Mouse (Mus musculus): ENCODE measurements around the gene Frmd7. TPM values are rescaled to one million over a fixed set of nuclear protein-coding genes. Genes with fewer than 3 reads are reported as not detected.

Gene Frmd7
- polyA plus RNA-seq (2011; ENCODE audit: insufficient read length, low read depth, missing spikeins) = not detected in 2 replicates

- Histone ChIP-seq H3K27ac (ENCODE audit: insufficient read depth, low read length) (no peak within 1 kb of the TSS), H3K4me3 (ENCODE audit: insufficient read depth, low read length) (no peak within 1 kb of the TSS), H3K4me1 (ENCODE audit: control insufficient read depth, insufficient read depth, low read length) (no peaks in the 10 kb centered on the region)
- TF ChIP-seq CTCF (IDR thresholded peaks at IDR 0.05; ENCODE audit: borderline replicate concordance, insufficient read depth, low read length) (no peak), POLR2A (IDR thresholded peaks at IDR 0.05; ENCODE audit: low read depth, low read length) (no peak)
These were observed at the start of gene Frmd7 for GRCm38 (mm10) chrX:50942610-50943009. Gene Frmd7 (minus strand): TSS chrX:50942710.

- H3K27ac ChIP-seq (ENCODE audit: insufficient read depth, low read length) = no peak overlapping the region
- no peak for TF ChIP-seq POLR2A (IDR thresholded peaks at IDR 0.05; ENCODE audit: low read depth, low read length)
- no peak for TF ChIP-seq CTCF (IDR thresholded peaks at IDR 0.05; ENCODE audit: borderline replicate concordance, insufficient read depth, low read length)
- H3K4me3 ChIP-seq (ENCODE audit: insufficient read depth, low read length) = no peak overlapping the region
These were observed 48.8 kb upstream of the Frmd7 start for GRCm38 (mm10) chrX:50991324-50991723.

GRCm38 (mm10) chrX:50989940-50990339 is 47.4 kb upstream of the Frmd7 start:
- H3K27ac ChIP-seq (ENCODE audit: insufficient read depth, low read length) = no peak overlapping the region
- TF ChIP-seq POLR2A (IDR thresholded peaks at IDR 0.05; ENCODE audit: low read depth, low read length) = no peak
- no peak for TF ChIP-seq CTCF (IDR thresholded peaks at IDR 0.05; ENCODE audit: borderline replicate concordance, insufficient read depth, low read length)
- no peaks in the 10 kb centered on the region for H3K4me1 ChIP-seq (ENCODE audit: control insufficient read depth, insufficient read depth, low read length)
- no peak overlapping the region for H3K4me3 ChIP-seq (ENCODE audit: insufficient read depth, low read length)

More at GRCm38 (mm10) chrX:50991324-50991723, 48.8 kb upstream of the Frmd7 start:
- H3K4me1 ChIP-seq (ENCODE audit: control insufficient read depth, insufficient read depth, low read length) = peaks cover 3% of the 10 kb centered on the region

GRCm38 (mm10) chrX:50988581-50988980 is 46.1 kb upstream of the Frmd7 start:
- Histone ChIP-seq H3K27ac (ENCODE audit: insufficient read depth, low read length) (no peak overlapping the region), H3K4me3 (ENCODE audit: insufficient read depth, low read length) (no peak overlapping the region), H3K4me1 (ENCODE audit: control insufficient read depth, insufficient read depth, low read length) (no peaks in the 10 kb centered on the region)
- TF ChIP-seq CTCF (IDR thresholded peaks at IDR 0.05; ENCODE audit: borderline replicate concordance, insufficient read depth, low read length) = no peak
- TF ChIP-seq POLR2A (IDR thresholded peaks at IDR 0.05; ENCODE audit: low read depth, low read length) = no peak

GRCm38 (mm10) chrX:50978428-50978827 is 35.9 kb upstream of the Frmd7 start:
- H3K4me3 ChIP-seq (ENCODE audit: insufficient read depth, low read length) = no peak overlapping the region
- H3K27ac ChIP-seq (ENCODE audit: insufficient read depth, low read length) = no peak overlapping the region
- TF ChIP-seq CTCF (IDR thresholded peaks at IDR 0.05; ENCODE audit: borderline replicate concordance, insufficient read depth, low read length) = no peak
- no peak for TF ChIP-seq POLR2A (IDR thresholded peaks at IDR 0.05; ENCODE audit: low read depth, low read length)
- no peaks in the 10 kb centered on the region for H3K4me1 ChIP-seq (ENCODE audit: control insufficient read depth, insufficient read depth, low read length)

GRCm38 (mm10) chrX:50972145-50972544 is 29.6 kb upstream of the Frmd7 start:
- Histone ChIP-seq H3K4me3 (ENCODE audit: insufficient read depth, low read length) (no peak overlapping the region), H3K4me1 (ENCODE audit: control insufficient read depth, insufficient read depth, low read length) (no peaks in the 10 kb centered on the region), H3K27ac (ENCODE audit: insufficient read depth, low read length) (no peak overlapping the region)
- TF ChIP-seq CTCF (IDR thresholded peaks at IDR 0.05; ENCODE audit: borderline replicate concordance, insufficient read depth, low read length) = no peak
- TF ChIP-seq POLR2A (IDR thresholded peaks at IDR 0.05; ENCODE audit: low read depth, low read length) = no peak

GRCm38 (mm10) chrX:50969907-50970306 is 27.4 kb upstream of the Frmd7 start:
- no peak overlapping the region for H3K4me3 ChIP-seq (ENCODE audit: insufficient read depth, low read length)
- TF ChIP-seq POLR2A (IDR thresholded peaks at IDR 0.05; ENCODE audit: low read depth, low read length) (no peak), CTCF (IDR thresholded peaks at IDR 0.05; ENCODE audit: borderline replicate concordance, insufficient read depth, low read length) (no peak)
- no peaks in the 10 kb centered on the region for H3K4me1 ChIP-seq (ENCODE audit: control insufficient read depth, insufficient read depth, low read length)
- no peak overlapping the region for H3K27ac ChIP-seq (ENCODE audit: insufficient read depth, low read length)

GRCm38 (mm10) chrX:50968157-50968932 is 25.8 kb upstream of the Frmd7 start:
- H3K4me1 ChIP-seq (ENCODE audit: control insufficient read depth, insufficient read depth, low read length) = no peaks in the 10 kb centered on the region
- H3K27ac ChIP-seq (ENCODE audit: insufficient read depth, low read length) = no peak overlapping the region
- H3K4me3 ChIP-seq (ENCODE audit: insufficient read depth, low read length) = no peak overlapping the region
- TF ChIP-seq CTCF (IDR thresholded peaks at IDR 0.05; ENCODE audit: borderline replicate concordance, insufficient read depth, low read length) = no peak
- TF ChIP-seq POLR2A (IDR thresholded peaks at IDR 0.05; ENCODE audit: low read depth, low read length) = no peak

GRCm38 (mm10) chrX:50965157-50965556 is 22.6 kb upstream of the Frmd7 start:
- H3K4me1 ChIP-seq (ENCODE audit: control insufficient read depth, insufficient read depth, low read length) = no peaks in the 10 kb centered on the region
- no peak for TF ChIP-seq POLR2A (IDR thresholded peaks at IDR 0.05; ENCODE audit: low read depth, low read length)
- no peak for TF ChIP-seq CTCF (IDR thresholded peaks at IDR 0.05; ENCODE audit: borderline replicate concordance, insufficient read depth, low read length)
- H3K27ac ChIP-seq (ENCODE audit: insufficient read depth, low read length) = no peak overlapping the region
- no peak overlapping the region for H3K4me3 ChIP-seq (ENCODE audit: insufficient read depth, low read length)

- no peak overlapping the region for H3K4me3 ChIP-seq (ENCODE audit: insufficient read depth, low read length)
- TF ChIP-seq POLR2A (IDR thresholded peaks at IDR 0.05; ENCODE audit: low read depth, low read length) (no peak), CTCF (IDR thresholded peaks at IDR 0.05; ENCODE audit: borderline replicate concordance, insufficient read depth, low read length) (no peak)
- H3K27ac ChIP-seq (ENCODE audit: insufficient read depth, low read length) = no peak overlapping the region
- H3K4me1 ChIP-seq (ENCODE audit: control insufficient read depth, insufficient read depth, low read length) = no peaks in the 10 kb centered on the region
These were observed 20.4 kb upstream of the Frmd7 start for GRCm38 (mm10) chrX:50962955-50963354.

All from embryonic fibroblast, embryonic 13.5 days (primary cell).